Mouse (Mus musculus): ENCODE results near the gene Btnl1.

DNA sequence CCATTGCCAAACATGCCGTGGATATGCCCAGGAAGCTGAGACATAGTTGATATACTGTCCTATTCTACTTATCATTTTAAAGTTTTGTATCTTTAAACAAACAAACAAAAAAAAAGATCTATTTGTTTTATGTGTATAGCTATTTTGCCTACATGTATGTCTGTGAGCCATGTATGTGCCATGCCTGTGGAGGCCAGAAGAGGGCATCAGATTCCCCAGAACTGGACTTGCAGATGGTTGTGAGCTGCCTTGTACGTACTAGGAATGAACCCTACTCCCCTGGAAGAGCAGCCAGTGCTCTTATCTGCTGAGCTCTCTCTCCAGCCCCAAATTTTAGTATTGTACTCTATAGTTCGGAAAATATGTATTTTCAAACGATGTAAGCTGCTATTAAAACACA lies 11.6 kb downstream of the Btnl1 start:
- TF ChIP-seq CTCF (IDR thresholded peaks at IDR 0.05; ENCODE audit: low read depth) = peak; percentile 77
- no peak for TF ChIP-seq EP300 (optimal IDR thresholded peaks at IDR 0.05)

All from stomach, postnatal 0 days (tissue).